ENCODE assay signal across 8 mouse cellular contexts in genomic region chr6:97204952-97205351, GRCm38 (mm10). TPM values are rescaled to one million over a fixed set of nuclear protein-coding genes. Genes with fewer than 3 reads are reported as not detected.
A peak's percentile ranks its signal among the peaks of the same experiment; 100 is the strongest.
DNase-seq lines count a peak whose midpoint lies in the region; ATAC-seq lines count a peak whose summit lies in the region.

No protein-coding gene starts in this region.

- peak; percentile 57 for ATAC-seq in forebrain, embryonic 11.5 days (replicated peaks; ENCODE audit: low FRiP score)

- peak overlapping the region; percentile 71 for H3K4me2 ChIP-seq in forebrain, embryonic 11.5 days (ENCODE audit: low read depth, low read length, severe bottlenecking)

- intact Hi-C loops in left cerebral cortex, postnatal 4 days (cut with DNase I) = no loop called here

- H3K4me3 ChIP-seq in forebrain, embryonic 11.5 days (ENCODE audit: low read depth, low read length) = peak overlapping the region; percentile 91

- H3K9me3 ChIP-seq in forebrain, embryonic 11.5 days (ENCODE audit: control insufficient read depth, low read length) = no peaks in the 10 kb centered on the region

- no peaks in the 10 kb centered on the region for H3K36me3 ChIP-seq in forebrain, embryonic 11.5 days (ENCODE audit: control insufficient read depth, insufficient read depth, low read length)

- peak overlapping the region; percentile 81 for H3K27ac ChIP-seq in forebrain, embryonic 11.5 days (ENCODE audit: low read depth, low read length)

- peak overlapping the region; percentile 98 for H3K9ac ChIP-seq in forebrain, embryonic 11.5 days (ENCODE audit: low read length)

- WGBS in forebrain, embryonic 11.5 days = 1% methylated on average over 16 of the region's 16 CpGs

- H3K4me1 ChIP-seq in forebrain, embryonic 11.5 days (replicated peaks; ENCODE audit: control insufficient read depth, insufficient read depth, low read length) = peaks cover 3% of the 10 kb centered on the region; the same call in 1 of the 2 replicates

- no peaks in the 10 kb centered on the region for H3K27me3 ChIP-seq in forebrain, embryonic 11.5 days (ENCODE audit: control insufficient read depth, insufficient read depth, low read length)

- peak; percentile 34 for DNase-seq in left cerebral cortex, postnatal 4 days
- DNase-seq in left cerebral cortex, adult 9 months (ENCODE audit: low spot score in 2 of 2) = no peak
- DNase-seq in adrenal gland, postnatal 10 days = peak; percentile 56
- DNase-seq in forebrain, embryonic 11.5 days (ENCODE audit: low spot score) = peak; percentile 73
- DNase-seq in kidney, adult 18-20 months = peak; percentile 34
- peak; percentile 34 for DNase-seq in lung, postnatal 10 days
- peak; percentile 64 for DNase-seq in testis, postnatal 10 days (ENCODE audit: low spot score)
- DNase-seq in layer of hippocampus, postnatal 36 days = no peak

RNA-seq across cellular contexts. Expression of gene Uba3, which starts 0.5 kb away (rescaled TPM):
- total RNA-seq in left cerebral cortex, postnatal 4 days (2021) = 10 to 100 TPM; 75.9 to 78.9 TPM
- 10 to 100 TPM; 59.4 to 66.5 TPM for total RNA-seq in adrenal gland, postnatal 10 days (2021)
- polyA plus RNA-seq in forebrain, embryonic 11.5 days (2014; fragmentation: Nextera tagmentation; extraction: Ambion mirVana) = 105 and 107 TPM in 2 replicates
- total RNA-seq in layer of hippocampus, postnatal 36 days (2021) = 10 to 100 TPM; 72.2 to 78.4 TPM

RNA-seq across cellular contexts. Expression of gene Arl6ip5, which starts 5.5 kb away (rescaled TPM):
- total RNA-seq in left cerebral cortex, postnatal 4 days (2021) = 100 to 1,000 TPM; 150 to 152 TPM
- total RNA-seq in adrenal gland, postnatal 10 days (2021) = 10 to 100 TPM; 79.0 to 91.6 TPM
- polyA plus RNA-seq in forebrain, embryonic 11.5 days (2014; fragmentation: Nextera tagmentation; extraction: Ambion mirVana) = 36.4 and 36.9 TPM in 2 replicates
- total RNA-seq in layer of hippocampus, postnatal 36 days (2021) = 100 to 1,000 TPM; 183 to 191 TPM

RNA-seq across cellular contexts. Expression of gene Tmf1, which starts 26.0 kb away (rescaled TPM):
- 10 to 100 TPM; 47.4 to 51.6 TPM for total RNA-seq in left cerebral cortex, postnatal 4 days (2021)
- total RNA-seq in adrenal gland, postnatal 10 days (2021) = 10 to 100 TPM; 37.0 to 43.5 TPM
- polyA plus RNA-seq in forebrain, embryonic 11.5 days (2014; fragmentation: Nextera tagmentation; extraction: Ambion mirVana) = 28.2 and 30.7 TPM in 2 replicates
- 10 to 100 TPM; 51.4 to 52.3 TPM for total RNA-seq in layer of hippocampus, postnatal 36 days (2021)

RNA-seq across cellular contexts. Expression of gene Lmod3, which starts 47.6 kb away (rescaled TPM):
- 1 to 10 TPM in 1 of 2 experiments, under 1 TPM in 1; 0.77 to 1.1 TPM for total RNA-seq in left cerebral cortex, postnatal 4 days (2021)
- total RNA-seq in adrenal gland, postnatal 10 days (2021) = 10 to 100 TPM in 1 of 2 experiments, 1 to 10 TPM in 1; 3.1 to 17.1 TPM
- polyA plus RNA-seq in forebrain, embryonic 11.5 days (2014; fragmentation: Nextera tagmentation; extraction: Ambion mirVana) = not detected in 2 replicates
- total RNA-seq in layer of hippocampus, postnatal 36 days (2021) = not detected

RNA-seq across cellular contexts. Expression of gene Eogt, which starts 56.0 kb away (rescaled TPM):
- 10 to 100 TPM; 32.4 to 38.5 TPM for total RNA-seq in left cerebral cortex, postnatal 4 days (2021)
- total RNA-seq in adrenal gland, postnatal 10 days (2021) = 10 to 100 TPM; 34.2 to 49.2 TPM
- 8.9 and 9.1 TPM in 2 replicates for polyA plus RNA-seq in forebrain, embryonic 11.5 days (2014; fragmentation: Nextera tagmentation; extraction: Ambion mirVana)
- total RNA-seq in layer of hippocampus, postnatal 36 days (2021) = 10 to 100 TPM; 17.1 to 22.5 TPM

Comparison
In these comparisons a context has a peak if more than half of its experiments do, and no peak if none do; other contexts are left out.
1. DNase-seq: peak in left cerebral cortex, postnatal 4 days (single experiment), adrenal gland, postnatal 10 days (single experiment), forebrain, embryonic 11.5 days (single experiment), kidney, adult 18-20 months (single experiment), lung, postnatal 10 days (single experiment) and testis, postnatal 10 days (single experiment); none in left cerebral cortex, adult 9 months (0 of 2) and layer of hippocampus, postnatal 36 days (0 of 2).